Comparison of ENCODE assay signal across 20 mouse cellular contexts in genomic region chr5:100008485-100008884, GRCm38 (mm10). TPM values are rescaled to one million over a fixed set of nuclear protein-coding genes. Genes with fewer than 3 reads are reported as not detected.
DNase-seq lines count a peak whose midpoint lies in the region; ATAC-seq and TF ChIP-seq lines count a peak whose summit lies in the region.
"Had no signal": no experiment of that assay in that cellular context is flagged by ENCODE, and none has a peak within 500 bp of the region (broad histone marks: within the 10 kb centered on the region; RNA-seq: fewer than 3 reads in every experiment).

No protein-coding gene starts in this region.

- no peak overlapping the region for H3K27ac ChIP-seq in forebrain, postnatal 0 days (ENCODE audit: low read depth, low read length)
- no peak overlapping the region for H3K27ac ChIP-seq in forebrain, embryonic 11.5 days (ENCODE audit: low read depth, low read length)
- no peak overlapping the region for H3K27ac ChIP-seq in midbrain, postnatal 0 days (ENCODE audit: low read depth, low read length)
- H3K27ac ChIP-seq in midbrain, embryonic 11.5 days (ENCODE audit: low read depth, low read length): no peak overlapping the region
- no peak overlapping the region for H3K27ac ChIP-seq in liver, postnatal 0 days (ENCODE audit: low read depth)
- H3K27ac ChIP-seq: forebrain, embryonic 10.5 days; gastrocnemius, adult 2 months; heart, embryonic 13.5 days; hindbrain, embryonic 15.5 days; midbrain, embryonic 12.5 days; neural tube, embryonic 12.5 days had no signal

- H3K4me2 ChIP-seq in forebrain, postnatal 0 days (ENCODE audit: low read depth): no peak overlapping the region
- H3K4me2 ChIP-seq in forebrain, embryonic 11.5 days (ENCODE audit: low read depth, low read length, severe bottlenecking): no peak overlapping the region
- H3K4me2 ChIP-seq in midbrain, postnatal 0 days (ENCODE audit: low read depth, low read length, poor library complexity, severe bottlenecking): no peak overlapping the region
- H3K4me2 ChIP-seq in midbrain, embryonic 11.5 days: no peak overlapping the region
- H3K4me2 ChIP-seq in liver, postnatal 0 days (ENCODE audit: low read depth, low read length): no peak overlapping the region
- H3K4me2 ChIP-seq: heart, embryonic 13.5 days; hindbrain, embryonic 15.5 days; midbrain, embryonic 12.5 days; neural tube, embryonic 12.5 days had no signal

- H3K4me1 ChIP-seq in forebrain, postnatal 0 days (ENCODE audit: insufficient read depth): no peaks in the 10 kb centered on the region
- H3K4me1 ChIP-seq in forebrain, embryonic 11.5 days (replicated peaks; ENCODE audit: control insufficient read depth, insufficient read depth, low read length): no peaks in the 10 kb centered on the region
- no peaks in the 10 kb centered on the region for H3K4me1 ChIP-seq in midbrain, postnatal 0 days (ENCODE audit: insufficient read depth, low read length)
- H3K4me1 ChIP-seq in midbrain, embryonic 11.5 days (ENCODE audit: control insufficient read depth, insufficient read depth, low read length): no peaks in the 10 kb centered on the region
- peaks cover 8% of the 10 kb centered on the region for H3K4me1 ChIP-seq in liver, postnatal 0 days (ENCODE audit: insufficient read depth)
- H3K4me1 ChIP-seq: forebrain, embryonic 10.5 days; hindbrain, embryonic 15.5 days; midbrain, embryonic 12.5 days; neural tube, embryonic 12.5 days had no signal

- H3K27me3 ChIP-seq in forebrain, postnatal 0 days (ENCODE audit: insufficient read depth, low read length): no peaks in the 10 kb centered on the region
- H3K27me3 ChIP-seq in forebrain, embryonic 11.5 days (ENCODE audit: control insufficient read depth, insufficient read depth, low read length): no peaks in the 10 kb centered on the region
- no peaks in the 10 kb centered on the region for H3K27me3 ChIP-seq in midbrain, postnatal 0 days (ENCODE audit: insufficient read depth, low read length)
- no peaks in the 10 kb centered on the region for H3K27me3 ChIP-seq in midbrain, embryonic 11.5 days (ENCODE audit: control insufficient read depth, insufficient read depth, low read length)
- H3K27me3 ChIP-seq in liver, postnatal 0 days (ENCODE audit: insufficient read depth, low read length): no peaks in the 10 kb centered on the region
- H3K27me3 ChIP-seq: heart, embryonic 13.5 days; hindbrain, embryonic 15.5 days; midbrain, embryonic 12.5 days; neural tube, embryonic 12.5 days had no signal

- H3K36me3 ChIP-seq in forebrain, postnatal 0 days (ENCODE audit: insufficient read depth): no peaks in the 10 kb centered on the region
- H3K36me3 ChIP-seq in forebrain, embryonic 11.5 days (ENCODE audit: control insufficient read depth, insufficient read depth, low read length): no peaks in the 10 kb centered on the region
- no peaks in the 10 kb centered on the region for H3K36me3 ChIP-seq in midbrain, postnatal 0 days (ENCODE audit: insufficient read depth, low read length)
- H3K36me3 ChIP-seq in midbrain, embryonic 11.5 days (ENCODE audit: control insufficient read depth, insufficient read depth, low read length): no peaks in the 10 kb centered on the region
- no peaks in the 10 kb centered on the region for H3K36me3 ChIP-seq in liver, postnatal 0 days (replicated peaks; ENCODE audit: insufficient read depth, low read length)
- H3K36me3 ChIP-seq: forebrain, embryonic 10.5 days; heart, embryonic 13.5 days; hindbrain, embryonic 15.5 days; midbrain, embryonic 12.5 days; neural tube, embryonic 12.5 days had no signal

- no peak overlapping the region for H3K9ac ChIP-seq in forebrain, postnatal 0 days
- H3K9ac ChIP-seq in forebrain, embryonic 11.5 days (ENCODE audit: low read length): no peak overlapping the region
- no peak overlapping the region for H3K9ac ChIP-seq in midbrain, postnatal 0 days (replicated peaks; ENCODE audit: low read length, poor library complexity, severe bottlenecking)
- no peak overlapping the region for H3K9ac ChIP-seq in midbrain, embryonic 11.5 days (ENCODE audit: low read length)
- H3K9ac ChIP-seq in liver, postnatal 0 days (replicated peaks): no peak overlapping the region
- H3K9ac ChIP-seq: heart, embryonic 13.5 days; hindbrain, embryonic 15.5 days; midbrain, embryonic 12.5 days; neural tube, embryonic 12.5 days had no signal

- TF ChIP-seq CTCF in forebrain, postnatal 0 days (IDR thresholded peaks at IDR 0.05; ENCODE audit: low read depth): 0 out of 2 replicates have a peak, but pooled peaks have one; percentile 9
- 0 out of 2 replicates have a peak, but pooled peaks have one; percentile 12 for TF ChIP-seq CTCF in midbrain, postnatal 0 days (IDR thresholded peaks at IDR 0.05)
- peak; percentile 38 for TF ChIP-seq CTCF in liver, postnatal 0 days (IDR thresholded peaks at IDR 0.05; ENCODE audit: low read depth)

- no peak for ATAC-seq in forebrain, postnatal 0 days
- ATAC-seq in forebrain, embryonic 11.5 days (replicated peaks; ENCODE audit: low FRiP score): no peak
- no peak for ATAC-seq in midbrain, postnatal 0 days (ENCODE audit: low FRiP score)
- no peak for ATAC-seq in midbrain, embryonic 11.5 days (ENCODE audit: low FRiP score)
- ATAC-seq in liver, postnatal 0 days: no peak

- H3K4me3 ChIP-seq in forebrain, postnatal 0 days (ENCODE audit: low read depth, low read length): no peak overlapping the region
- H3K4me3 ChIP-seq in forebrain, embryonic 11.5 days (ENCODE audit: low read depth, low read length): no peak overlapping the region
- H3K4me3 ChIP-seq in midbrain, postnatal 0 days (ENCODE audit: low read depth, low read length): no peak overlapping the region
- H3K4me3 ChIP-seq in midbrain, embryonic 11.5 days (ENCODE audit: low read depth, low read length): no peak overlapping the region
- H3K4me3 ChIP-seq in liver, postnatal 0 days (ENCODE audit: low read depth, low read length): no peak overlapping the region
- H3K4me3 ChIP-seq: forebrain, embryonic 10.5 days; gastrocnemius, adult 2 months; heart, embryonic 13.5 days; hindbrain, embryonic 15.5 days; midbrain, embryonic 12.5 days; neural tube, embryonic 12.5 days had no signal

- no peak for DNase-seq in forebrain, postnatal 0 days
- no peak for DNase-seq in forebrain, embryonic 11.5 days (ENCODE audit: low spot score)
- no peak for DNase-seq in midbrain, postnatal 0 days (ENCODE audit: low spot score)
- no peak for DNase-seq in midbrain, embryonic 11.5 days (ENCODE audit: low spot score, missing footprints)
- peak; percentile 50 for DNase-seq in ES-CJ7 (ENCODE audit: low read depth, low spot score)
- DNase-seq in liver, postnatal 0 days: peak; percentile 15
- no peak for DNase-seq in cerebellum, adult 11 months
- DNase-seq: adrenal gland, postnatal 25 days; cerebellum, adult 2 months; cerebellum, postnatal 36 days; gastrocnemius, adult 2 months; heart, postnatal 36 days; kidney, adult 11 months; layer of hippocampus, postnatal 36 days; lung, adult 2 months had no signal

- WGBS in forebrain, postnatal 0 days: 63% methylated on average over 3 of the region's 3 CpGs
- 61% methylated on average over 3 of the region's 3 CpGs for WGBS in forebrain, embryonic 11.5 days
- WGBS in midbrain, postnatal 0 days: 57% methylated on average over 3 of the region's 3 CpGs
- 62% methylated on average over 3 of the region's 3 CpGs for WGBS in midbrain, embryonic 11.5 days
- WGBS in liver, postnatal 0 days (ENCODE audit: insufficient replicate concordance): 61% methylated on average over 3 of the region's 3 CpGs

- TF ChIP-seq EP300 in liver, postnatal 0 days (IDR thresholded peaks at IDR 0.05; ENCODE audit: low read depth): no peak

- no peaks in the 10 kb centered on the region for H3K9me3 ChIP-seq in forebrain, postnatal 0 days (ENCODE audit: low read length)
- no peaks in the 10 kb centered on the region for H3K9me3 ChIP-seq in forebrain, embryonic 11.5 days (ENCODE audit: control insufficient read depth, low read length)
- no peaks in the 10 kb centered on the region for H3K9me3 ChIP-seq in midbrain, postnatal 0 days (ENCODE audit: low read length)
- no peaks in the 10 kb centered on the region for H3K9me3 ChIP-seq in midbrain, embryonic 11.5 days (ENCODE audit: control insufficient read depth, low read length)
- no peaks in the 10 kb centered on the region for H3K9me3 ChIP-seq in liver, postnatal 0 days (ENCODE audit: low read length)
- H3K9me3 ChIP-seq: forebrain, embryonic 10.5 days; heart, embryonic 13.5 days; hindbrain, embryonic 15.5 days; midbrain, embryonic 12.5 days; neural tube, embryonic 12.5 days had no signal

RNA-seq across cellular contexts. Expression of gene 4930524J08Rik, which starts 29.6 kb away (rescaled TPM):
- 5.0 and 9.0 TPM in 2 replicates for total RNA-seq in forebrain, postnatal 0 days (2014; rRNA removed)
- 3.1 and 3.3 TPM in 2 replicates for polyA plus RNA-seq in forebrain, postnatal 0 days (2015; fragmentation: Nextera tagmentation; extraction: Ambion mirVana)
- 2.8 and 3.4 TPM in 2 replicates for polyA plus RNA-seq in forebrain, embryonic 11.5 days (2014; fragmentation: Nextera tagmentation; extraction: Ambion mirVana)
- total RNA-seq in midbrain, postnatal 0 days (2014; rRNA removed): 7.0 and 10.0 TPM in 2 replicates
- 2.8 and 3.2 TPM in 2 replicates for polyA plus RNA-seq in midbrain, postnatal 0 days (2015; fragmentation: Nextera tagmentation; extraction: Ambion mirVana)
- polyA plus RNA-seq in midbrain, embryonic 11.5 days (2014; fragmentation: Nextera tagmentation; extraction: Ambion mirVana): 2.0 and 2.3 TPM in 2 replicates
- 0.96 and 1.4 TPM in 2 replicates for polyA plus RNA-seq in liver, postnatal 0 days (2015; fragmentation: Nextera tagmentation; extraction: Ambion mirVana)

RNA-seq across cellular contexts. Expression of gene Hnrnpd, which starts 29.7 kb away (rescaled TPM):
- total RNA-seq in forebrain, postnatal 0 days (2014; rRNA removed): 35.9 and 45.7 TPM in 2 replicates
- polyA plus RNA-seq in forebrain, postnatal 0 days (2015; fragmentation: Nextera tagmentation; extraction: Ambion mirVana): 93.0 and 120 TPM in 2 replicates
- 274 and 313 TPM in 2 replicates for polyA plus RNA-seq in forebrain, embryonic 11.5 days (2014; fragmentation: Nextera tagmentation; extraction: Ambion mirVana)
- 35.9 and 46.8 TPM in 2 replicates for total RNA-seq in midbrain, postnatal 0 days (2014; rRNA removed)
- polyA plus RNA-seq in midbrain, postnatal 0 days (2015; fragmentation: Nextera tagmentation; extraction: Ambion mirVana): 75.3 and 85.1 TPM in 2 replicates
- 282 and 289 TPM in 2 replicates for polyA plus RNA-seq in midbrain, embryonic 11.5 days (2014; fragmentation: Nextera tagmentation; extraction: Ambion mirVana)
- 38.1 and 45.4 TPM in 2 replicates for polyA plus RNA-seq in liver, postnatal 0 days (2015; fragmentation: Nextera tagmentation; extraction: Ambion mirVana)

RNA-seq across cellular contexts. Expression of gene Hnrnpdl, which starts 31.0 kb away (rescaled TPM):
- total RNA-seq in forebrain, postnatal 0 days (2014; rRNA removed): 176 and 207 TPM in 2 replicates
- polyA plus RNA-seq in forebrain, postnatal 0 days (2015; fragmentation: Nextera tagmentation; extraction: Ambion mirVana): 236 and 246 TPM in 2 replicates
- 296 and 314 TPM in 2 replicates for polyA plus RNA-seq in forebrain, embryonic 11.5 days (2014; fragmentation: Nextera tagmentation; extraction: Ambion mirVana)
- total RNA-seq in midbrain, postnatal 0 days (2014; rRNA removed): 145 and 171 TPM in 2 replicates
- 203 and 214 TPM in 2 replicates for polyA plus RNA-seq in midbrain, postnatal 0 days (2015; fragmentation: Nextera tagmentation; extraction: Ambion mirVana)
- 289 and 297 TPM in 2 replicates for polyA plus RNA-seq in midbrain, embryonic 11.5 days (2014; fragmentation: Nextera tagmentation; extraction: Ambion mirVana)
- polyA plus RNA-seq in liver, postnatal 0 days (2015; fragmentation: Nextera tagmentation; extraction: Ambion mirVana): 32.6 and 33.3 TPM in 2 replicates

RNA-seq across cellular contexts. Expression of gene Enoph1, which starts 31.3 kb away (rescaled TPM):
- total RNA-seq in forebrain, postnatal 0 days (2014; rRNA removed): 66.5 and 67.6 TPM in 2 replicates
- polyA plus RNA-seq in forebrain, postnatal 0 days (2015; fragmentation: Nextera tagmentation; extraction: Ambion mirVana): 49.7 and 58.6 TPM in 2 replicates
- polyA plus RNA-seq in forebrain, embryonic 11.5 days (2014; fragmentation: Nextera tagmentation; extraction: Ambion mirVana): 50.5 and 53.1 TPM in 2 replicates
- total RNA-seq in midbrain, postnatal 0 days (2014; rRNA removed): 50.0 and 54.7 TPM in 2 replicates
- 55.0 and 56.3 TPM in 2 replicates for polyA plus RNA-seq in midbrain, postnatal 0 days (2015; fragmentation: Nextera tagmentation; extraction: Ambion mirVana)
- polyA plus RNA-seq in midbrain, embryonic 11.5 days (2014; fragmentation: Nextera tagmentation; extraction: Ambion mirVana): 43.2 and 44.5 TPM in 2 replicates
- polyA plus RNA-seq in liver, postnatal 0 days (2015; fragmentation: Nextera tagmentation; extraction: Ambion mirVana): 9.2 and 10.6 TPM in 2 replicates

Comparison
In these comparisons a context has a peak if more than half of its experiments do, and no peak if none do; other contexts are left out.
1. DNase-seq: peak in ES-CJ7 (single experiment) and liver, postnatal 0 days (single experiment); none in forebrain, postnatal 0 days (single experiment), forebrain, embryonic 11.5 days (single experiment), midbrain, postnatal 0 days (single experiment), midbrain, embryonic 11.5 days (single experiment) and cerebellum, adult 11 months (single experiment).
2. Peak in every context shown above with its lines, with median percentiles within 50 percentile points of each other: CTCF ChIP-seq.